Mouse (Mus musculus) ZHBTc4 (cell line): ENCODE results near the gene Btn2a2.

Source experiments
- DNase-seq: peaks from one replicate; pipeline ENCODE4 v3.0.0-alpha.2; 2011; ENCODE audit warnings: low read depth, low spot score

Gene Btn2a2

GRCm38 (mm10) chr13:23521703-23522102 lies 33.0 kb upstream of the Btn2a2 start:
- peak; percentile 91 for DNase-seq

- peak; percentile 90 for DNase-seq
Observed at GRCm38 (mm10) chr13:23519416-23519815, 30.8 kb upstream of the Btn2a2 start.

GRCm38 (mm10) chr13:23518885-23519284 lies 30.2 kb upstream of the Btn2a2 start:
- peak; percentile 90 for DNase-seq

GRCm38 (mm10) chr13:23518295-23518603 lies 29.6 kb upstream of the Btn2a2 start:
- DNase-seq: no peak

- peak; percentile 92 for DNase-seq
Observed at GRCm38 (mm10) chr13:23517603-23518294, 29.1 kb upstream of the Btn2a2 start.

GRCm38 (mm10) chr13:23516822-23517602 lies 28.4 kb upstream of the Btn2a2 start:
- peak; percentile 80 for DNase-seq

GRCm38 (mm10) chr13:23515826-23516620 lies 27.4 kb upstream of the Btn2a2 start:
- DNase-seq: peak; percentile 73

GRCm38 (mm10) chr13:23515281-23515680 lies 26.6 kb upstream of the Btn2a2 start:
- DNase-seq: peak; percentile 72

GRCm38 (mm10) chr13:23513517-23513916 lies 24.9 kb upstream of the Btn2a2 start:
- peak; percentile 86 for DNase-seq

- DNase-seq: peak; percentile 51
Observed at GRCm38 (mm10) chr13:23510127-23510526, 21.5 kb upstream of the Btn2a2 start.

- DNase-seq: peak; percentile 93
Observed at GRCm38 (mm10) chr13:23506819-23507515, 18.3 kb upstream of the Btn2a2 start.

GRCm38 (mm10) chr13:23506351-23506750 lies 17.7 kb upstream of the Btn2a2 start:
- peak; percentile 82 for DNase-seq

- peak; percentile 74 for DNase-seq
Observed at GRCm38 (mm10) chr13:23505662-23506345, 17.1 kb upstream of the Btn2a2 start.

GRCm38 (mm10) chr13:23503797-23504196 lies 15.1 kb upstream of the Btn2a2 start:
- DNase-seq: peak; percentile 89

GRCm38 (mm10) chr13:23502916-23503315 lies 14.3 kb upstream of the Btn2a2 start:
- DNase-seq: no peak

- DNase-seq: no peak
Observed at GRCm38 (mm10) chr13:23502031-23502567, 13.4 kb upstream of the Btn2a2 start.

- DNase-seq: no peak
Observed at GRCm38 (mm10) chr13:23501511-23501910, 12.9 kb upstream of the Btn2a2 start.

- DNase-seq: peak; percentile 92
Observed at GRCm38 (mm10) chr13:23500424-23501200, 12.0 kb upstream of the Btn2a2 start.

GRCm38 (mm10) chr13:23499943-23500342 lies 11.3 kb upstream of the Btn2a2 start:
- peak; percentile 55 for DNase-seq

GRCm38 (mm10) chr13:23498653-23499052 lies 10.0 kb upstream of the Btn2a2 start:
- DNase-seq: peak; percentile 41
